Mouse (Mus musculus) C3H10T1/2 (cell line): Measurements from ENCODE around the gene Sf3a3. TPM values are rescaled to one million over a fixed set of nuclear protein-coding genes. Genes with fewer than 3 reads are reported as not detected.

ENCODE experiments used
- polyA plus RNA-seq, 2 experiments: library from polyadenylated mRNA; unstranded; fragments of >200 nt; fragmentation: generic; extraction: Trizol; gene quantifications; one replicate each; pipeline ENCODE4 v1.2.1; 2012; ENCODE audit warnings: missing spikeins in 2 of 2

Gene Sf3a3
- polyA plus RNA-seq: 10 to 100 TPM; 16.8 to 46.6 TPM

GRCm38 (mm10) chr4:124714545-124715481 is at the start of gene Sf3a3:
TSS of gene Sf3a3 (plus strand) at chr4:124714776.

GRCm38 (mm10) chr4:124693135-124693894 is 21.3 kb upstream of the Sf3a3 start, which contains the start of gene Utp11:
TSS of gene Utp11 (minus strand) at chr4:124693600.

GRCm38 (mm10) chr4:124700248-124700971 is 14.2 kb upstream of the Sf3a3 start, which contains the start of gene Fhl3:
TSS of gene Fhl3 (plus strand) at chr4:124700701.

GRCm38 (mm10) chr4:124741376-124742343 is 27.1 kb downstream of the Sf3a3 start, which contains the start of gene Inpp5b:
TSS of gene Inpp5b (plus strand) at chr4:124741850.

Other genes with a start within 250 kb of the Sf3a3 start
- not detected for gene 3100002H09Rik, start 104.0 kb upstream of the Sf3a3 start, polyA plus RNA-seq
- under 1 TPM; 0.01 to 0.08 TPM for gene Pou3f1, start 58.0 kb upstream of the Sf3a3 start, polyA plus RNA-seq
- 10 to 100 TPM; 11.2 to 23.2 TPM for gene Utp11, start 21.2 kb upstream of the Sf3a3 start, polyA plus RNA-seq
- gene Fhl3, start 14.1 kb upstream of the Sf3a3 start, polyA plus RNA-seq: 100 to 1,000 TPM in 1 of 2 experiments, 10 to 100 TPM in 1; 77.3 to 100 TPM
- 10 to 100 TPM in 1 of 2 experiments, 1 to 10 TPM in 1; 2.3 to 15.3 TPM for gene Inpp5b, start 27.1 kb downstream of the Sf3a3 start, polyA plus RNA-seq
- gene Mtf1, start 87.3 kb downstream of the Sf3a3 start, polyA plus RNA-seq: 1 to 10 TPM; 4.3 to 6.6 TPM
- gene Yrdc, start 135.9 kb downstream of the Sf3a3 start, polyA plus RNA-seq: 10 to 100 TPM; 16.5 to 25.7 TPM
- 100 to 1,000 TPM in 1 of 2 experiments, 10 to 100 TPM in 1; 69.5 to 108 TPM for gene 1110065P20Rik, start 136.4 kb downstream of the Sf3a3 start, polyA plus RNA-seq
- gene Maneal, start 147.4 kb downstream of the Sf3a3 start, polyA plus RNA-seq: not detected
- not detected for gene Epha10, start 166.1 kb downstream of the Sf3a3 start, polyA plus RNA-seq
- gene 9930104L06Rik, start 222.3 kb downstream of the Sf3a3 start, polyA plus RNA-seq: 1 to 10 TPM in 1 of 2 experiments, under 1 TPM in 1; 0.81 to 6.4 TPM
- gene Cdca8, start 224.5 kb downstream of the Sf3a3 start, polyA plus RNA-seq: 10 to 100 TPM; 48.3 to 77.0 TPM